9 mouse cellular contexts compared by ENCODE assay signal in genomic region chrX:84860012-84860647, GRCm38 (mm10).
DNase-seq lines count a peak whose midpoint lies in the region; ATAC-seq and TF ChIP-seq lines count a peak whose summit lies in the region.
"Had no signal": no experiment of that assay in that cellular context is flagged by ENCODE, and none has a peak within 500 bp of the region (broad histone marks: within the 10 kb centered on the region; RNA-seq: fewer than 3 reads in every experiment).

No protein-coding gene starts in this region.

- WGBS in lung, adult 2 months = 53% methylated on average over 3 of the region's 3 CpGs

- no peak overlapping the region for H3K4me3 ChIP-seq in lung, adult 2 months (replicated peaks; ENCODE audit: extremely low read depth, low read depth, low read length)
- H3K4me3 ChIP-seq: megakaryocyte, embryonic 14.5 days had no signal

- peak; percentile 16 for DNase-seq in kidney, postnatal 10 days
- DNase-seq in kidney, adult 18-20 months = no peak
- peak; percentile 12 to 15 for DNase-seq in frontal cortex, postnatal 10 days (ENCODE audit: low spot score in 2 of 2)
- DNase-seq in layer of hippocampus, postnatal 14 days (ENCODE audit: low spot score in 2 of 2) = peak; percentile 5 to 44
- peak; percentile 5 for DNase-seq in lung, adult 2 months
- DNase-seq in retina, postnatal 1 day = peak; percentile 83
- DNase-seq in thymus, postnatal 25 days = no peak

- no peak for TF ChIP-seq CTCF in lung, adult 2 months (IDR thresholded peaks at IDR 0.05; ENCODE audit: insufficient read depth, low read length)

- TF ChIP-seq POLR2A in lung, adult 2 months (IDR thresholded peaks at IDR 0.05; ENCODE audit: borderline replicate concordance, extremely low read depth, low read depth, low read length) = no peak

- no peak for ATAC-seq in cerebellum, adult (ENCODE audit: insufficient number of reproducible peaks, low FRiP score, low TSS enrichment)

- no peaks in the 10 kb centered on the region; the same call in 1 of the 2 replicates for H3K4me1 ChIP-seq in lung, adult 2 months (ENCODE audit: control insufficient read depth, insufficient read depth, low read length)
- H3K4me1 ChIP-seq: megakaryocyte, embryonic 14.5 days had no signal

Comparison
In these comparisons a context has a peak if more than half of its experiments do, and no peak if none do; other contexts are left out.
1. DNase-seq: peak in kidney, postnatal 10 days (single experiment), frontal cortex, postnatal 10 days (2 of 2), layer of hippocampus, postnatal 14 days (2 of 2), lung, adult 2 months (single experiment) and retina, postnatal 1 day (single experiment); none in kidney, adult 18-20 months (single experiment) and thymus, postnatal 25 days (single experiment).